Comparison of ENCODE assay signal across 9 mouse cellular contexts in the genomic region with DNA sequence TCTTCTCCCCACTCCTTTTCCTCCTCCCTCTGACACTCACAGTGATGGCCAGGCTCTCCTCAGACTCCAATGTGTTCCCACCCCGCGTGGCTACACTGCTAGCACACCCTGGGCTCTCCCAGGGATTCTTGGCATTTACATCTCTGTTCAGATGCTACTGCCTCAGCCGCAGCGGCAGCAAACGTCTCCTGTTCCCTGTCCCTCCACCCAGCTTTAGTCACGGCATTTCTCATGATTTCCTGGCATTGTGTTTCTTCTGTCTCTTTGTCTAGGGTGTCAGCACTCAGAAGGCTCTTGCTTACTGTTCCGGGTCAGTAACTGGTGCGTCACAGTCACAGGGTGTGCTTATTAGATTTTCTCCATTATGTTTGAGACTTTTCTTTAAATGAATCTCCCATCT.
A peak's percentile ranks its signal among the peaks of the same experiment; 100 is the strongest.
DNase-seq lines count a peak whose midpoint lies in the region.
"Had no signal": no experiment of that assay in that cellular context is flagged by ENCODE, and none has a peak within 500 bp of the region (broad histone marks: within the 10 kb centered on the region; RNA-seq: fewer than 3 reads in every experiment).

No protein-coding gene starts in this region.

- peak; percentile 21 for DNase-seq in heart, adult 8-10 months (ENCODE audit: low spot score)
- DNase-seq in heart, postnatal 10 days = no peak
- peak; percentile 72 for DNase-seq in MN1 (ENCODE audit: low spot score)
- DNase-seq in embryo, embryonic 10 days (ENCODE audit: low spot score) = peak; percentile 44
- DNase-seq in kidney, postnatal 14 days = peak; percentile 17
- DNase-seq in retina, embryonic 14.5 days (ENCODE audit: low spot score) = no peak
- no peak for DNase-seq in urinary bladder, adult 2 months (ENCODE audit: low spot score)
- DNase-seq in thymus, postnatal 25 days = no peak
- DNase-seq: liver had no signal

- intact Hi-C loops in heart, postnatal 10 days (cut with DNase I) = no loop called here

Comparison
In these comparisons a context has a peak if more than half of its experiments do, and no peak if none do; other contexts are left out.
1. DNase-seq: peak in heart, adult 8-10 months (single experiment), MN1 (single experiment), embryo, embryonic 10 days (single experiment) and kidney, postnatal 14 days (single experiment); none in heart, postnatal 10 days (0 of 2), retina, embryonic 14.5 days (single experiment), urinary bladder, adult 2 months (single experiment) and thymus, postnatal 25 days (single experiment).